Mouse (Mus musculus): ENCODE data around the gene Jdp2.

Jdp2 gene

DNA sequence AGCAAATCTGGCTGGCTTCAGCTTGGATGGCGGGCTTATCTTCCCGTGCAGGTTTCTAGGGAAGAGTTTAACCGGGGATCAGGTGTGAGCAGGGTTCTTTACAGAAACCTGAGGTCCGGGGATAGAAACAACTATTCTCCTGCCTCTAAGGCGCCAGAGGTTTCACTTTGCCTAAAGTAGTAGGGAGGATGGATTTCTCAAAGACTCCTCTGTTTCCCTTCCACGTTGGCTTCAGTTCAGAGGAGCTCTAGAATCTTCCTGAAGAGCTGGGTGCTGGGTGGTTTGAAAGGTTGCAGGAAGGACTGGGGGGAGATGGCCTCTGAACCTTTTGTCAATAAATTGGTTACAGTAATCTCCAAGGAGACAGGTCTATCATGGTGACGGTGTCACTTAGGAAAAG is 1.8 kb downstream of the Jdp2 start:
- CTCF ChIA-PET, result interaction anchor here (0.5 kb wide), 1 partner anchor 527 kb away, joined by 3 read pairs; no protein-coding TSS in a partner anchor

- CTCF ChIA-PET, result no interaction called here
Measured at GRCm38 (mm10) chr12:85601531-85601930, 2.7 kb downstream of the Jdp2 start.

DNA sequence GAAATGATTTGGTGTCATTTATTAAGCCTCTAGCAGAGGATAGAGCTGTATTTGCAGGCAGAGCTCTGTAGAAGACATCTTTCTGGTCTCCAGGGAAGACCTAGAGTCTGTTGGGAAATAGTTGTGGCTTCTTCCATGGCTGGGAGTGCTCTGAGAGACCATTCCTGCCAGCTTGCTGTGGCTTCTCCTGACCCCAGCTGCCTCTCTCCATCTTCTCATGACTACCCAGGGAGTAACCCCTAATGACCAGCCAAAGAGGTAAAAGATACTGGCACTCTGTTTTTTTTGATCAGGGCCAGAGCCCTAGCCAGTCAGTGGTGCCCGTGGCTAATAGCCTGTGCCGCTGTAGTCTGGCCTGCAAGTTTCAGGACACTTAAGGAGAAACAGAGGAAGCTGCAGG is 3.3 kb downstream of the Jdp2 start:
- CTCF ChIA-PET, result no interaction called here

DNA sequence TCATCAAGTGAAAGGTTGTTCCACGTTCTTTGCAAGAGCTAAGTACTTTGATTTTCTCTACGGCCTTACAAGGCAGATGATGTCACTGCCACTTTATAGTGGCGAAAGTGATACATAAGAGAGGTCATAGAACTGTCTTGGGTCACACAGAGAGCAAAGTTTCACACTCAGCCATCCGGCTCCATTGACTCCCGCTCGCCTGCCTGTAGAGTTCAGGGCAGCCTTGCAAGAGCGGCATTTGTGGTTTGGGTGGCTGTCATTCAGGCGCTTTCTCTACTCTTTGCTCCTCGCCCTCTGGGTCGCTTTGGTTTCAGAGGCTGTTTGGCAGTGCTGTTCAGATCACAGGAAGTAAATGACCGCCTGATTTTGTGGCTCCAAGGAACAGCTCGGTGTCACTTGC is 4.0 kb downstream of the Jdp2 start:
- CTCF ChIA-PET, result no interaction called here

- CTCF ChIA-PET, result no interaction called here
Measured at GRCm38 (mm10) chr12:85603767-85604166, 4.9 kb downstream of the Jdp2 start.

DNA sequence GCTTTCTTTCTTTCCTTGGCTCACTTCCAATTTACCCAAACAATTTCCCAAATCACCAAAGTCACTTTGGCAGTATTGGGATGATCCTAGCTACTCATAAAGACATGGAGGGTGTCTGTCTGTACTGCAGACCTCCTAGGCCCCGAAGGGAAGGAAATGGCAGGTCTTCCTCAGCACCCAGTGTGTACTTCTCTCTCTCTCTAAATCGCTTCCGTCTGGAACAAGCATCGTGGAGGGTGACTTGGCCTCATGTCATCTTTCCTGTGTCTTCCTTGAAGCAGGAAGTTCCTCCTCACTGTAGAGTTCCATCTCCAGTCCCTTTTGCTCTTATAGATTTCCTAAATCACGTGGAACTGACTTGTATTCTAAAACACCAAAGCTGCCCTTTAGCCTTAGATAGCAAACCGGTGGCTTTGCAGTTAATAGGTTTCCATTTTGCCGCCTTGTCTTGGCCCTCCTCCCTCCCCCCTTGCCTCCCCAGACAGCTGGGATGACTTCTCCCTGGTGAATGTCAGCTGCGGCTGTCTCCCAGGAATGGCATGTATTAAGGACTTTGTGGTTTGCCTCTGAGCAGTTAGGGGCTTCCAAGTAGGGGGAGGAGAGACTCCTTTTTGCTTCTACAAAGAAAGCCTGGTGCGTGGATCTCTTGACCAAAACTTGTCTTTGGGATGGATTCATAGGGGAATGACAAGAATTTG is 5.6 kb downstream of the Jdp2 start:
- CTCF ChIA-PET, result no interaction called here

DNA sequence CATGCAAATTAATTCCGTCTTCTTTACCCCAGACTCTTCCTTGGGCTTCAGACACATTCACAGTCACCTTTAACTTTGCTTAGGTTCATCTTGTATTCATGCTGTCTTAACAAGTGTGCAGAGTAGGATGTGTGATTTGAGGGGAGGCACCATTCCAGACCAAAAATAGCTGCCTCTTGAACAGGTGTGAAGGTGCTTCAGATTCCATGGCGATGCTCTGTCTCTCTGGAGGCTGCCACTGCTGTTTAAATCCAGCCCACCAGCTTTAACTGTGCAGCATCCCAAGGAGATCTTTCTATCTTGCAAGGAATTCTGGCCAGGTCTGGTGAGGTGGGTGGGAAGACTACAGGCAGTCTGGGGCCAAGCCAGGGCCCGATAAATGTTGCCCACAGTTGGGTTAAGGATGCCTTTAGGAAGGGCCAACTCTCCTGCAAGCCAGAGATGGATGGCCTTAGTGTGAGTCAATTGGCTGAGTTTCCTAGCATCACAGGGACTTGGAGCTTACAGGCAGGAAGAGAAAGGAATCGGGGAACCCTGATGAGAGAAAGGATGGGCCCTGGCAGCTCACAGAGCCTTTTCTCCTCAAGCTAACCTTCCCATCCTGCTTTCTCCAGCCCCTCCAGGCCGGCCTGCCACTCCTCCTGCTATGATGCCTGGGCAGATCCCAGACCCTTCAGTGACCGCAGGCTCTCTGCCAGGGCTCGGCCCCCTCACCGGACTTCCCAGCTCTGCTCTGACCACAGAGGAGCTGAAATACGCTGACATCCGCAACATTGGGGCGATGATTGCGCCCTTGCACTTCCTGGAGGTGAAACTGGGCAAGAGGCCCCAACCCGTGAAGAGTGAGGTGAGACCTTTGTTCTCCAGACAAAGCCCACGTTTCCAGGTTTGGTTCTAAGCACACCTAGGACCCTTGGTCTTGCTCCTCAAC is 9.0 kb downstream of the Jdp2 start:
- CTCF ChIA-PET, result interaction anchor here (0.5 kb wide), 1 partner anchor 41 kb away, joined by 11 read pairs; no protein-coding TSS in a partner anchor

GRCm38 (mm10) chr12:85610167-85610566 is 11.3 kb downstream of the Jdp2 start:
- CTCF ChIA-PET, result no interaction called here

DNA sequence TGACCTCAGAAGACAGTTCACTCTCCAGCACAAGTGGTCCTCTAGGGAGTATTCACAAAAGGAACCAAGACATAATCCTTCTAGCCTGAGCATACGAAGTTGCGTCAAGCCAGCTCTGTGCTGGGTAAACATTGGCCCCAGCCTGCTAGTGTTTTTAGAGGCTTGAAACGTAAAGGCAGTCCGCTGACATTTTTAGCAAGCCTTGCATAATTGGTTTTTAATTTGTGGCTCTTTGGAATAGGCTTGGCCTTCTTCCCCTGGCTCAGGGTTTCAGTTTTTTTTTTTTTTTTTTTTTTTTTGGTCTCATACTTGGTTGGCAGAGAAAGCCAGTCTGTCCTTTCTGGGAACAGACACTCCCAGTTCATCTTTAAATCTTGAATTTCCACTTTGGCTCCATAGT is 15.3 kb downstream of the Jdp2 start:
- CTCF ChIA-PET, result no interaction called here

DNA sequence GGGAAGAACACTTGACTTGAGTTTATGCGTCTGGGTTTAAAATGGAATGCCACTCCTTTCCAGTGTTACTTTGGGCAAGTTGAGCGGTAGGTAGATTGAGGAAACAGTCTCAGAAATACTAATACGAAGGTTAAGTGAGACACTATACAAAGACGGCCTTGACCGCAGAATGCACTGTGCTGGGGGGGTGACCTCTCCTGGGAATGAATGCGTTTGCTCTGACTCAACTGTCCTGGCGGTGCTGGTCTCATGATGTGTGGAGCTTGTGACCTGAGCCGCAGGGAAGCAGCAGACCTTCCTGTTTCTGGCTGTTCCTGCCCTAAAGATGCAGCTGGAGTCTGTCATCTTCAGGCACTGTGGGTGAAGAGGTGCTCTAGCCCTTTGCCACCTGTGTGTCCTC is 16.7 kb downstream of the Jdp2 start:
- CTCF ChIA-PET, result no interaction called here

- CTCF ChIA-PET, result no interaction called here
Measured at GRCm38 (mm10) chr12:85617885-85618284, 19.1 kb downstream of the Jdp2 start.

- CTCF ChIA-PET, result no interaction called here
Measured at GRCm38 (mm10) chr12:85618430-85618829, 19.6 kb downstream of the Jdp2 start.

DNA sequence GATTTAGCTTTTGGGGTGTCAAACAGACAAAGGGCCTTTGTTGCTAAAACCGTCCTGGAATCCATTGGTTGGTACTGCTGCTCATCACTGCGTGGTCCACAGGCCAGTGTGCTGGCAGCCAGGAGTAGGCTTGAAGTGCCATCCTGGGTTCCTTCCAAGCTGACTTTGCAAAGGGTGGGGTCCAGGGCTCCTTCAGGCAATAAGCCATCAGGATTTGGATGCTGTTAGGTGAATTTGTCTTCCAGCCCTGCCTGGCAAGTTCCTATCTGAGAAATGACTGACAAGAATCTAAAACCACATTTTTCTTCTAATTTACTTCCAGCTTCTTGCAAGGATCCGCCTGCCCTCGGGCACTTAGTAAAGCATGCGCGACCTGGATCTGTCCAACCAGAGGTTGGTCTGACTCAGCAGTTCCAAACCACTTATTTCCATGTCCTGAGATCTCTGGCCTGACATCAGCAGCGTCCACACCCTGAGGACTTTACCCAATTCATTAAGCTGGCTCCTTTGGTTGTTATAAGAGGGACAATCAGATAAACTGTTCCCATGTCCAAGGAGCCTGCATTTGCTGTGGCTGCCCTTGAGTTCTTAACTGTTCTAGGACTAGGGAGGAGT is 20.6 kb downstream of the Jdp2 start:
- CTCF ChIA-PET, result no interaction called here

- CTCF ChIA-PET, result no interaction called here
Measured at GRCm38 (mm10) chr12:85619898-85620443, 21.1 kb downstream of the Jdp2 start.

- CTCF ChIA-PET, result no interaction called here
Measured at GRCm38 (mm10) chr12:85621027-85621426, 22.2 kb downstream of the Jdp2 start.

DNA sequence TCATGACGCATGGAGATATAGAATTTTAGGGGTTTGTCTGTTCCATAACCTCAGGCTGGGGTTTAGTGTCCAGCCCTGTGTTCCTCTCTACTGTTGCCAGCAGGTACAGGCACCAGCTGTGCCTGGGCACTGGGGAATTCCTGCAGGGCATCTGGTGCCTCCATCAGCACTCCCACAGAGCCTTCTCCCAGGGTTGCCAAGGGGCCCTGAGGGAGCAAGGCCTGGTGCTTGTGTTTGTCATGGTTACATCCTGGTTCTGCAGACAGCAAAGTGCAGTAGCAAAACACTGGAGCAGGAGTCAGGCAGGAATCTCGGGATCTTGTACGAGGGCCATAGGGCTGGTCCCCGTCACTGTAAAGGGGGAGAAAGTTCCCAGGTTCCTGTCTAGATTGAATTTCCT is 22.8 kb downstream of the Jdp2 start:
- CTCF ChIA-PET, result no interaction called here

- CTCF ChIA-PET, result interaction anchor here (0.5 kb wide), 1 partner anchor 337 kb away, joined by 3 read pairs; no protein-coding TSS in a partner anchor
Measured at GRCm38 (mm10) chr12:85623711-85624110, 24.9 kb downstream of the Jdp2 start.

GRCm38 (mm10) chr12:85624652-85625051 is 25.8 kb downstream of the Jdp2 start:
- CTCF ChIA-PET, result no interaction called here

GRCm38 (mm10) chr12:85625852-85626251 is 27.0 kb downstream of the Jdp2 start:
- CTCF ChIA-PET, result no interaction called here

GRCm38 (mm10) chr12:85629661-85630481 is 31.0 kb downstream of the Jdp2 start:
- CTCF ChIA-PET, result no interaction called here

DNA sequence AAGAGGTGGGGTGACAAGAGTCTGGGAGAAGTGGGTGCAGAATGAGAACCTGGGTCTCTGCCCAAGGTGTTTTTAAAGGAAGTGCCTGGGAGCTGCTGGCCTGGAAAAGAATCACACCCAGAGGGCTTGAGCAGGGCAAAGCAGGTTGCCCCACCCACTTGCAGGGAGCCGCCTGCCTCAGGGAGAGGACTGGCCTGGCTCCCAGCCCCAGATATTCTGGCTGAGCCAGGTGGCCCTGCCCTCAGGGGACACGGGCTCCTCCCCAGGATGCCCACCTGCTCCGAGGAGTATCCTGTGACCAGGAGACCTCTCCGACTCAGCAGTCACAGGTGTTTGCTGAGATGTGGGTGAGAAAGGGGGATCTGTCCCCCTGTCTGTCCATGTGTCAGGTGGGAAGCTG is 32.4 kb downstream of the Jdp2 start:
- CTCF ChIA-PET, result no interaction called here

DNA sequence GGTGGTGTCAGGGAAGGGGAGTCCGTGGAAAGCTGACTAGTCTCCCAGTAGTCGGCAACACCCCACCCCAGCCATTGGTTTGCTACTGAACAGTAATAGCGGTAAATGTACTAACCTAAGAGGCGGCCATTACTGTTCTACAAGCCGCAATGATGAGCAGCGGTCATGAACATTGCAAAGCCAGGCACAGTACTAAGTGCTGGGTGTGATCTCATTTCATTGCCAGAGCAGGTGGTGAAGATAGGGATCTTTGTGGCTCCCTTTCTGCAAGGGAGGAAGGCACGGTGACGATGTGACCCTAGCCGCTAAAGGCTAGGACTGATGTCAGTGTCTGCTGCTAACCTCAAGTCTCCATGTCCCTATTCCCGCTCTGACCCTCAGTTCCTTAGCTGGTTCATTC is 33.5 kb downstream of the Jdp2 start:
- CTCF ChIA-PET, result no interaction called here
